Mouse (Mus musculus): ENCODE measurements around the gene Tspan14.

Gene Tspan14

DNA sequence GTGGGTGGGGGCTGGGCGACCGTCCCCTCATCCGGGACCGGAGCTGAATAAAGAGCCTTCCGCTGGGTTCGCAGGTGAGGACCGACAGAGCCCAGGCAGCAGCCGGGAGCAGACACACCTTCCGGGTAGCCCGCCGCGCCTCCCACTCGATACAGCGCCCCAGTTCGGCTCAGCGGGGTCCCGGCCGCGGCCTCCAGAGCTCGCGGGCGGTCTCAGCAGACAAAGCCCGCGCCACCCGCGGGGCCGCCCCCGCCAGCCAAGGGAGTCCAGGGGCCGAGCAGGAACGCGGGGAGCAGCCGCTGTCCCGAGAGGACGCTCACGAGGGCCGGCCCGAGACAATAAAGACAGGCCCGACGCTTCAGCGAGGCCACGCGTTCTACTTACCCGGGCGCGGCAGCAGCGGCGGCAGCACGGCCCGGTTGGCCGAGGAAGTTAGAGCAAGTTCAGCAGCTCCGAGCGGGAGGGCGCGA is at the start of gene Tspan14:
Gene Tspan14 (minus strand): TSS at position 416 of the 470 bp plus-strand sequence.
- no peak for DNase-seq

DNA sequence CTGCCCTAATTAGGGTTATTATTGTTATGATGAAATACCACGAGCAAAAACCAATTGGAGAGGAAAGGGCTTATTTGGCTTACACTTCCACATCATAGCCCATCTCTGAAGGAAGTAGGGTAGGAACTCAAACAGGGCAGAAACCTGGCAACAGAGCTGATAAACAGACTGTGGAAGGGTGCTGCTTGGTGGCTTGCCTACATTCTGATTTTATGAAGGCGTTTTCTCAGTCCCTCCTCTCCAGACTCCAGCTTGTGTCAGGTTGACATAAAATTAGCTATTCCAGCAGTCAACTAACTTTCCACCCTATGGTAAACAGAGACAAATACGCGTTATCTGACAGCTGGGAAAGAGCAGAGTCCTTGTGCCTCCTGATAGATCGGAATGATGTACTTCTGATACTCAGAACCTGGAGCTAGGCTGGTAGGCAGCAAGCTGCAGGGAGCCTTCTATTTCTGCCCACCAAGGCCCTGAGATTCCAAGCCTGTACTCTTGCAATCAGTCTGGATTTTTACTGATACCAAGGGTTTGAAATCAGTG is 48.2 kb upstream of the Tspan14 start:
- no peak for DNase-seq

DNA sequence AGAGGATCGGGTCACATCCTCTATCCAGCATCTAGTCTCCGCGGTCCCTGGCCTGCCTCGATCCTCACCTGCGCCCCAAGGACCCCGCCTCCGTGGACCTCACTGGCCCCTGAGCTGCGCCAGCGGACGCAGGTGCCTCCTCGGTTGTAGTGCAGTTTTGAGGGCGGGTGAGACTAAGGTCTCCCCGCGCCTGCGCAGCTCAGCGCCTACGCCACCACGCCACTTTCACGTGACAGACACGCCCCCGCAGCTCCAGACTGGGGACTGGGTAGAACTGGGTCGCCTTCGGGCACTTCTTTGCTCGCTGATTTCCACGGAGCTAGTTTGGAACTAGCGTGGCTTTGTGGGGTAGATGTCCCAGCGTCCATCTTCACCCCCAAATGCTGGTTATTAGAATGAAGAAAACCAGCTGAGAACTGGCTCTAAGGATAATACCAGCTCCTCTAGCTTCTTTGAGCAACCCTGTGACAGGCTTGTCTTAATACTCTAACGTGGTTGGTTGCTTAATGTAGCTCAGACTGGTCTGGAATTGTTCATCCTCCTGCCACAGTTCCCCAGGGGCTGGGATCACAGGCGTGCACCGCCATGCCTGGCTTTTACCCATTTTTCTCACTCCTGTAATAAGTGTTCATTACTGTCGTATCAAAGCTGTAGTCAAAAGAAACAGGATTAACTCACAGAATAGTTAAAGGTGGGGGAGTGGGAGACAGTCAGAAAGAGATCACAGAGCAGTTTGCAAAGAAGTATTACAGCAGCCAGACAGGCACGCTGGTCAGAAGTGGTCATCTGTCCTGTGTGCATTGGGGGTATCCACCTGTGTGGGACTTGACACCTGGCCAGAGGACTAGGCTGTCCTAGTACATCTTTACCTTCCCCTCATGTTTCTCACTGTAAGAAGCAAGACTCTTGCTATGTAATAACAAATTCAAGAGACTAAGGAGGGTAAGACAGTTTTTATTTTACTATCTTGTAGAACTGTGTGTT is 47.3 kb upstream of the Tspan14 start, which contains the start of gene Fam213a:
Gene Fam213a (minus strand): TSS at position 159 of the 984 bp plus-strand sequence.
- DNase-seq: peak; percentile 94

DNA sequence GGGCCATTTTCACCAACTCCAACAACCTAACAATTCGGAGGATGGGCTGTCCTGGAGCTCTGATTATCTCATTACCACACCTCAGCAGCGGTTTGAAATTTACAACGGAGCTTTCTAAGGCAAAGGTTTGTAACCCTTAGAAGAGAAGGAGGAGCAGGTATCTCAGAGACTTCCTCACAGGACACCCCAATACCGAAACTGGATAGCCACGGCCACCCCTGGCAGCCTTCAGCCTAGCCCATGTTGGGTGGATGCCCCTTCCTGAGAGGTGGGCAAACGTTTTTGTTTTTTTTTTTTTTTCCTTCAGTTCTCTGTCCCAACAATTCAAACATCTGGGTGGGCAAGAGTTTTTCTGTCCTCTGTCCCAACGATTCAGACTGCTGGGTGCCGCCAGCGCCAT is 46.5 kb upstream of the Tspan14 start:
- peak; percentile 34 for DNase-seq

DNA sequence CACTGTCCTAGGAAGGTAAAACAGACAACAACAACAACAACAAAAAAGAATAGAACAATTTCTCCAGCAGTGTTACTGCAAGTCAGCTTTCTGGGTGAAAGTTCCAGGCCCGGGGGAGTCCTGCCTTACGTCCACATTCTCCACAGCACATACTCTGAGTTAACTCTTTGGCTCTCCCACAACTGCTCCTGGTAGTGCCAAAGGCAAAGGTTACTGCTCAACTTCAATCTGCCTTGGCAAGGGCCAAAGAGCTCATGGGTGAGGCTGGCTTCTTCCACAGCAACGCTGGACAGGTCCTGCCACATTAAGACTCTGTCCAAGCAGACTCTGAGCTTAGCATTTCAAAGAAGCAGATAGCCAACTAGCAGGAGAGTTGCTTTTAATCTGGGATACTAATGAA is 45.3 kb upstream of the Tspan14 start:
- peak; percentile 89 for DNase-seq

DNA sequence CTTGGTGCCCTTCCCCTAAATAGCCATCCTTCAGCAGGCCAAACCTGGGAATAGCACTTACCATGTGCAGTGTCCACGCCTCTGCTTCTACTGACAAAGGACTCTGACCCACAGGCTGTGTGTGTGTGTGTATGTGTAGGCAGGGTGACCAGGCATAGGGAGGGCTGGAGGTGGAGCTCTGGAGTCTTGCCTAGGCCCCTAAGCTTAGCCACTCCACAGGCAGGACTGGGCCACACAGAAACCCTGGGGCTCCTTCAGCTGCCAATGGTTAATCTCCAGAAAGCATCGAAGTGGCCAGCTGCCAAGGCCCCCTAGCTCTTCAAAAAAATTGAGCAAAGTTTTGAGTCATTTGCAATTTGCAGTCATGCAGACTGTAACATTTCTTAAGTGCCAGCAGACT is 41.5 kb upstream of the Tspan14 start:
- DNase-seq: peak; percentile 79

DNA sequence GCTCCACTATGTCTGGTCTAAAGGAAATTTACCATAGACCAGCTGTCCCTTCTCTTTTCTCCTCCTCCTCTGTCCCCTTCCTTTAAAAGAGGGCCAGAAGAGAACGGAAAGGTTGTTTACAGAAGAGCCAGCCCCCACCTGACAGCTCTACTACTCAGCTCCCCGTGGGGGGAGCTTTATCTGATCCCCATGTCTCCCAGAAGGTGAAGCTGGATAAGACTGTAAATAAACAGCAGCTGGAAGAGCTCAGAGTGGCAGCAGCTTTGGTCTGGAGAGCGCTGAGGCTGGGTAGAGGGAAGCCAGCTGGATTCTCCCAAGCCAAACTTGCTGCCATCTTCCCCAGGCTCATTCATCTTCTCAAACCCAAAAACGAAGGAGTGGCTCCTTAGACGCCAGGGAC is 41.0 kb upstream of the Tspan14 start:
- no peak for DNase-seq

DNA sequence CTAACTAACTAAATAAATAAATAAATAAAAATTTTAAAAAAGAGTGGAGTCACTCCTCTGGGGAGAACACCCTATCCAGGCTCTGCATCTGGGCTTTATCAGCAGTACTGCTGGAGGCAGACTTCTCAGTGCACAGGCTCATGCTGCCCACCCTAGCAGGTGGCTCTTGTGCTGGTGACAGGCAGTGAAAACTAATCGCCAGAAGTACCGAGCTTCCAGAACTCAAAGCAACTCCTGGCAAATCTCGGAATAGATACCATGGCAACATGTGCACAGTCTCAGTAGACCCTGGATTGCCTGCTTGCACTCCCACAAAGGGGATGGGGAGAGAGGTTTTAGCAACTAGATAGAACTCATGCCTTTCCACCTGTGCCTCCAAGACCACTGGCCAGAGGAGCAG is 40.3 kb upstream of the Tspan14 start:
- DNase-seq: no peak

DNA sequence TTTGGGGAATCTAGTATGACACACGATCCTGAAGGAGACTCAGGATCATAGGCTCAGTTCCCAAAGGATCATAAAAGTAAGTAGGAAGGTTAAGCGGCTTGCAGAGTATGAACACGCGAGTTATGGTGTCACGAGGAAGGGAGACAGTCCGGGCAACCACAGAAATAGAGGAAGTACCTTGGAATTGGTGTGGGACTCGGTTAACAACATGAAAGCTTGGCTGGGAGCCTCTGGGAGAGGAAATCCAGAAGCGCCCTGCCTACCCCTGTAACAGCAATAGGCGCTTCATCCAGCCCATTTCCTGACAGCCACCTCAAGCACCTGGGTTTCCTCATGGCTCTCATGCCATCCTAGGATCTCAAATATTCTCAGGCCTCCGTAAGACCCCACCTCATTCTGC is 39.7 kb upstream of the Tspan14 start:
- no peak for DNase-seq

DNA sequence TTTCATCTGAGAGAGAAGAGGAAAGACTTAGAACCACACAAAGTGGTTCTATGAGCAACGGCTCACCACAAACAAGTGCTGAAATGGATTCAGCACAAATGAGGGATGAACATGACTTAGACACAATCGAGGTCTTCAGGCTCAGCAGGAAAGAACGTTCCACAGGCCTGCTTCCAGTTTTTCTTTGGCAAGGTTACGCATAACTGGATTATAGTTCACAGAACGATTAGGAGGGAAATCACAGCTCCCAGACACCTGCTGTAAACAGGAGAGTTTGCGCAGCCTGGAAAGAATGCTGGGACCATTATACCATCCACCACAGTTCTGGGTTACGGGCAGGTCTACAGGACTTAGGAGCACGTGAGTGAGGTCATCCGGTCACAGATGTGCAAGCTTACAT is 39.1 kb upstream of the Tspan14 start:
- peak; percentile 71 for DNase-seq

DNA sequence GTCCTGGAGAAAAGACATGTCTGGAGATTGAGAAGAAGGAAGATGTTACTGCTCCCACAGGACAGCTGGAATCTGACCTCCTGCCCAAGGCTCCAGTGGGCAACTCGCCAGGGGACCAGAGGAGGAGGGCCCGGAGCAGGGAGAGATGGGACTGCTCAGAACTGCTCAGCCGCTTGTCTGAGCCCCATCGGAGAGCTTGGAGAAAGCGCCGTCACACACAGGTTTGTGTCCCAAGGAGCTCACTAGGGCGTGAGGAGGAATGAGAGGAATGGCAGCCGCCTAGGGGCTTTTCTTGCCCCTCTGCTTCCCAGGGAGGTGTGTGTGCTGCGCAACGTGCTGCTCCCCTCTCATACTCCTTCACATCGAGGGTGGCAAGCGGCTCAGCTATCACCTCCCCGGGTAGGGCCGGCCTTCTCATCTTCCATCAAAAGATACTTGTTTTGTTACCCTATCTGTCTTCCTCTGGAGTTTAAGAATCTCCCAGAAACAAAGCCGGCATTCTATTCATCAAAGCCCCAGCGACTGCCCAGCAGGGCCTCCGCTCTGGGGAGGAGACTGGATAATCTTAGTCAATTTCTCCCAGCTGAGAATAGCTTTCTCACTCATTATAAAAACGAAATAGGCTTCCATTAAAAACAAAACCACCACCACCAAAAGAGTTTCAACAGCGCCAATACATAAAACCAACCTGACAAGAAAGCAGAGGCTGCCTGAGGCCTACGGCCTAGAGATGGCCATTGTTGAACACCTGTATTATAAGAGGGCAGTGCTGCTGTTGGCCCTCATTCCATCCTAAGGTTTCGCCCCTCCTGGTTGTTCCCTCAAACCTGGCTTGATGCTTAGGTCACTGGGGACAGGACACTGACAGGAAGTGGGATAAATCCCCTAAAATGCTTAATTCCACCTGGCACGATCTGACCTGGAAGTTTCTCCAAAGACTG is 37.9 kb upstream of the Tspan14 start:
- DNase-seq: peak; percentile 91

DNA sequence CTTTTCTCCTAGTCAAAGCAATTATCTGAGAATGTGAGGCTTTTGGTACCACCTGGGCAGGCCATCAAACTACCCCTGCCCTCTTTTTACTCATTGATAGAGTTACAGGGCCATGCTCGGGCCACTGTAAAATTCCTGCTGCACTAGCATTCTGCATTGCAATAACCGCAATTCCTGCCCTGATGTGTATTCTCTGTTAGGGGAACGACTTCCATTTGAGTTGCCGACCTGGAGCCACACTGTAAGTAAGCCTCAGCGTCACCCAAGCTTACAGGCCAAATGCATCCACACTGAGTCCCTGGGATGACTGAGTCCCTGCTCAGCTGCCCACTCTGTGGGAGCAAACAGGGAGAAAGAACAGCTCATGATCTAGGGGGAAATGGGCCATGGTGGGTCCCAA is 35.0 kb upstream of the Tspan14 start:
- DNase-seq: no peak

DNA sequence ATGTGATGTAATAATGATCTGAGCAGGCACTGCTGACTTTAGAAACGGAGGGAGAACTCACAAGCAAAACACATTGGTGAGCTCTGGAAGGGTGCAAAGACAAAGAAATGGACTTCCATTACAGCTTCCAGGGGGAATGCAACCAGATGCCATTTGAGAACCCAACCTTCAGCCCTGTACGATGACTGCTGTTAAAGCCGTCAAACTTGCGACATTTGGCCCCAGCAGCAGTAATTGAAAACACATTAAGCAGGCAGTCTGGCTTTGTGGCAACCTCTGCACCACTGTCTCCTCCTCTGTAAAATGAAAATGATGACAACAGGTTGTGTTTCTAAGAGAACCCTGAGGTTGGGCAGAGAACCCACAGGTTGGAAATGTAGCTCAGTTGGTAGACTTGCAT is 34.2 kb upstream of the Tspan14 start:
- DNase-seq: no peak

DNA sequence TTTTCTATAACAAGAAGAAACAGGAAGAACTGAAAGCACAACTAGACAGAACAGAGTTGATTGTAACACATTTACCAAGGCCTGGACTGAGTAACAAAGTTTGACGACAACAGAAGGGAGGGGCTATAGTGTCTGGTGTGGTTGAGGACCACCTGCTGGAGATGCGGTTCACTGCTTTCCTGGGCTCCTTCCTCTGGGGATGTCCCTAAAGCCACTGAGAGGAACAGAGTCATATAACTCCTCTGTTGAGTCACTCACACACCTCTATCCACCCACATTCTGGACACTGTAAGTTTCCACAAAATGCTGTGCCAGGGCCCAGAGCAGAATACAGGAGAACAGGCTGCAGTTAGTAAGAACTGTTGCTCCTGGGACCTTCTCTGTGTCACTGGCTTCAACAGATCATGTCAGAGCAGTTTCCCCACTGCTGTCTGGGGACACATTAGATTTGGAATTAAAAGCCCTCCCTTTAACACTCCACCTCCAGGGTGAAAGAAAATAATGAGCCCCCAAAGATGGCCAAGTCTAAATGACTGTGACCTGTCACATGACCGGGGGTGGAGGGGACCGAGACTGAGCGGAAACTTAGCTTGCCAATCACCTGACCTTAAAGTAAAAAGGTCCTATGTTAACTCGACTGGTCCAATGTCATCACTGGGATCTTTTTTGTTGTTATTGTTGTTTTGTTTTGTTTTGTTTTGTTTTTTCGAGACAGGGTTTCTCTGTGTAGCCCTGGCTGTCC is 33.5 kb upstream of the Tspan14 start:
- DNase-seq: peak; percentile 32

DNA sequence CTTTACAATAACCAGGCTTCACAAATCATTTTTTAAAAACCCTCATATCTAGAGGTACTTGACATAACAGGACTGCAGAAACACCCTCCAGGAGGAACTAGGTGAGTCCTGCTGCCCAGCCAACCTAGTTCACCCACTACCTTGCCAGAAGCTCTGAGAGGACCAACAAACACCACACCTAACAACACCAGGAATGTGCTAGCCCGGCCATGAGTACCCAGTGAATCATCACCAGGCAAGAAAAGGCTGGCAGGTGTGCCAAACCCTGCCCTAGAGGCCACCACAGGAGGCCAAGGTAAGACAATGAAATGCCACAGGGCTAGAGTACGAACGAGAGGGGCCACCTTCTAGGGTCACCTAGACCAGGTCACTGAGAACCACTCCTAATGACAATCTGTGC is 29.6 kb upstream of the Tspan14 start:
- DNase-seq: peak; percentile 11

DNA sequence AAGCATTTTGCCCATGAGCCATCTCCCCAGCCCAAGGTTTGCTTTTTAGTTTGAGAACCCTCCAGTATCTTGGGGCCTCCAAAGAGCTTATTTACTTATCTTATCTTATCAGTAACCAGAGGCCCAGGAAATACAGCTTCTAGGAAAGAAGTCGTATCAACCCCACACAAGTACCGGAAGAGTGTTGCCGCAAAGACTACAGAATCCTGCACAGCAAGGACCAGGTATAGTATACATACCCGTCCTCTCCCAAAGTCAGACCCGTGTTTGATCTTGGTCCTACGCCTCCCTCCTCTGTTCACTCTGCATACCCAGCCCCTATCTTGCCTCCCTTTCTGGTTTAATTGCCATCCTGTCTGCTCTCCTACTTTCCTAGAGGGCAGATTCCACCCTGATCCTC is 25.9 kb upstream of the Tspan14 start:
- DNase-seq: no peak

DNA sequence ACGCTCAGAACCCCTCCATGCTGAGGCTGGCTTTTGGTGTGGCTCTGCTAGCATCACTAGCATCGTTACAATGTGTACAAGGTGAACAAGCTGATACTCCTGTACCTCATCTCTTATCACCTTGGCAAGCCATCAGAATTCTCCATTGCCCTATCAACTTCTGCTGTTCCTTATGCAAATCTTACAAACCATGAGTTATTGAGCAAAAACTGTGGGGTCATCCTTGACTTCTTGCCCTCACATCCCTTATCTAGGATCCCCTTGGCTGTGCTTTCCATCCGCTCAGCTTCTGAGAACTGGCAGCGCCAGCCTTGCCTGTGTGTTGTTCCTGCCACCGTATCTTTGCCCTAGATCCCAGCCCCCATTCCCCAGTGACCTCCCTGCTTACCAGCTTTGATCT is 22.2 kb upstream of the Tspan14 start:
- no peak for DNase-seq

DNA sequence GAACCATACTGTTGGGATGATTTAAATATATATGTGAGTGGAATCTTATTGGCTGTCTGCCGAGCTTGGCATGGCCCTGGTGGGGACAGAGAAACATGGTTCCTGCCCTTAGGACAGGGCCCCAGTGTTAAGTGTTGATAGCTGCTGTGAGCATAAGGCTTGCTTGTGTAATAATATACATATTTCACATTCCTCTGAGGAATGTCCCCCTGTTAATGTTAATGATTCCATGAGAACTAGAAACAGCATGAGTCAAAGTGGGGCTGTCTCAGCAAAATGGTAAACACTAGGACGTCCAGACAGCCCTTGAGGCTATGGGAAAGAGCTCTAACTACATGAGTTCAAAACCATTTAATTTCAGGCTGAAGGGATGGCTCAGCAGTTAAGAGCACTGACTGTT is 20.6 kb upstream of the Tspan14 start:
- DNase-seq: no peak

DNA sequence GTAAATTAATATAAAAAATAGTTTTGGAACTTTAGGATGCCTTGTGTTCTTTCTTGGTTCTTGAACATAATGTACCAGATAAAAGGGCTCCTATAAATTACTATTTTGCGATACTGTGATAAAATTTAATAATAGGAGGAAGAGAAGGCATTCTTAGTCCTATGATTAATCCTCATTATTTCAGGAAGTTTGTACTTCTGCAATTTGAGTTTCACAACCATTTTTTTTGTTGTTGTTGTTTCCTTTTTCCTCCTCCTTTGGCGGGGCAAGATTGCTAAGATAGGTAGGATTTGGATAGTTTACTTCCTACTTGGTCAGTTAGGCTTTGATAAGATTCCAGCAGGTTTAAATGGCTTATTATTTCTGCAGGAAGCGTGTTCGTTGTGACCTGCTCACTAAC is 19.0 kb upstream of the Tspan14 start:
- no peak for DNase-seq

DNA sequence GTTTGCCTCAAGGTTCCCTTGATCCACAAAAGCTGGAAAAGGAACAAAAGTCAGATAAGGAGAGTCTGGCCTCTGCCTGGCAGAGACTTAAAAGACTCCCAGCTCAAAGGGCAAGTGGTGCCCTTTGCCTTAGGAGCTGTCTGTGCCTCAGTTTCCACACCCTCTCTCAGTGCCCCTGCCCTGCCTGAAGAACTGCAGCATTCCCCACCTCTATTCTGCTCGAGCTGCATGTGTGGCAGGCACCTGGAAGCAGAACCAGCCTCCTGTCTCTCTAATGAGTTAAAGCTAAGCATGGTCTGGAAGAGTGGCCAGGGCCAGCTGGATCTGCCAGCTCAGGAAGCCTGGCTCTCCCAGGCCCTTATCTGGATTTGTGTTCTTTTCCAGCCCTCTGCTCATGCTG is 13.1 kb upstream of the Tspan14 start:
- DNase-seq: no peak

DNA sequence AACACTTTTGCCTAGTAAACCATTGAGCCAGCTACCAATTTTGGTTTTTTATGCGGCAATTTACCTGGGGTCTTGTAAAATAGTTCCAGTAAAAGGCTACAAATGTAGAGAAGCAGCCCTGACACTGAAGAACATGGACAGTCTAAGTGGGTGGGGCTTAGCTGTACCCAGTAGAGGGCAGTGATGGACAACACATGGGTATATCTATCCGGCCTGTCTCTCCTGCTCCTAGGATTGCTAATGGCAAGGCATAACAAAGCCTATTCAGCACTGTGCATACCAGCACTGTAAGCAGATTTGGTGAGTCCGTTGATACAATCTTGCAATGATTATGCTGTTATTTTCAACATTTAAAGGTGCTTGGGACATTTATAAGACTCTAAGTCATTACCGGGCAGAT is 12.4 kb upstream of the Tspan14 start:
- DNase-seq: peak; percentile 84

DNA sequence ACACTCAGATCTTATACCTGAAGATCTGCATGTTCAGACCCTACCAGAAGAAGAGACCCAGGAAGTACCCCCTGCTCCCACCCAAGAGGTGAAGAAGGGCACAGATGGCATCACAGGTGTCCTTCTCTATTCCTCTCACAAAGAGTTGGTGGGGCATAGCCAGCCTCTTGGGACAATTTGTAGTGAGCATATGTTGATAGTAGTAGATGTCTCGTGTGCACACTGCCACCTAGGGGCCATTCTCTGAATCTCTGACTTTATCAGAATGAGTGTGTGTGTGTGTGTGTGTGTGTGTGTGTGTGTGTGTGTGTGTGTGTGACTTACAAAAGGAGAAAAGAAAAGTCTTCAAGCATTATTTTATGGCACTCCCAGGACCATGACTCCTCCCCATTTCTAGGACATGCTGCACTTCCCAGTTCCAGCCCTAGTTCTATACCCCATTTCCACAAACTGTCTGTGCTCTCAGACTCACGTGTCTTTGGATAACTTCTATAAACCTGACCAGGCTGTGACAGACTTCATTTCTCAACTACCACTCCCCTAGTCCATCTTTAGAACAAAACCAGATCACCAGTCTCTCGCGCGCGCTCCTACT is 8.6 kb upstream of the Tspan14 start:
- DNase-seq: peak; percentile 83

Data from kidney, adult 9 months (tissue).